Mouse (Mus musculus) midbrain, embryonic 16.5 days (tissue): ENCODE data around the gene Zranb3. TPM values are rescaled to one million over a fixed set of nuclear protein-coding genes. Genes with fewer than 3 reads are reported as not detected.

ENCODE experiments used
- ATAC-seq: fragments of 200-750 bp; cut with Nextera tagmentation; 2 replicates; pipeline ENCODE4 v1.8.0; 2017; ENCODE audit warnings: moderate TSS enrichment
- H3K27ac ChIP-seq: fragments of 300-500 bp; sonication (generic); 2 replicates; pipeline ENCODE4 v1.5.1; 2014; ENCODE audit warnings: mild to moderate bottlenecking, low read length, mixed read lengths
- H3K27me3 ChIP-seq: fragments of 300-500 bp; sonication (generic); 2 replicates; pipeline ENCODE4 v1.6.1; 2014; ENCODE audit warnings: low read depth, low read length, mixed read lengths; ENCODE audit not compliant: control insufficient read depth, insufficient read depth
- H3K36me3 ChIP-seq: fragments of 300-500 bp; sonication (generic); 2 replicates; pipeline ENCODE4 v1.6.1; 2014; ENCODE audit warnings: mild to moderate bottlenecking, low read length, moderate library complexity, mixed read lengths; ENCODE audit not compliant: control insufficient read depth, insufficient read depth
- H3K4me1 ChIP-seq: fragments of 300-500 bp; sonication (generic); 2 replicates; pipeline ENCODE4 v1.6.1; 2014; ENCODE audit warnings: mild to moderate bottlenecking, low read length, mixed read lengths; ENCODE audit not compliant: control insufficient read depth, insufficient read depth
- H3K4me2 ChIP-seq: fragments of 300-500 bp; sonication (generic); 2 replicates; pipeline ENCODE4 v1.6.1; 2014; ENCODE audit warnings: mild to moderate bottlenecking, low read length, mixed read lengths
- H3K4me3 ChIP-seq: fragments of 300-500 bp; sonication (generic); 2 replicates; pipeline ENCODE4 v1.5.1; 2014; ENCODE audit warnings: low read depth, mild to moderate bottlenecking, low read length, moderate library complexity, mixed read lengths
- H3K9ac ChIP-seq: fragments of 300-500 bp; sonication (generic); 2 replicates; pipeline ENCODE4 v1.6.1; 2014; ENCODE audit warnings: low read depth, low read length, mixed read lengths
- H3K9me3 ChIP-seq: fragments of 300-500 bp; sonication (generic); replicated peaks from 2 replicates; pipeline ENCODE4 v1.6.1; 2014; ENCODE audit warnings: mild to moderate bottlenecking, low read length, mixed read lengths; ENCODE audit not compliant: control insufficient read depth, poor library complexity, severe bottlenecking
- WGBS: fragments of 180-500 bp; shearing (Covaris S2); extraction: QIAGEN DNeasy Blood & Tissue Kit; methylation state at CpG from one replicate; pipeline ENCODE4 v1.1.7; 2014; 5-methylcytosine and 5-hydroxymethylcytosine counted together
- polyA plus RNA-seq: library from polyadenylated mRNA; unstranded; fragments of >200 nt; fragmentation: Nextera tagmentation; extraction: Ambion mirVana; gene quantifications from 2 replicates; pipeline ENCODE4 v1.2.1, GENCODE M21; 2015

Gene Zranb3
- polyA plus RNA-seq, 1 experiment from 2014 or later = 3.4 TPM

GRCm38 (mm10) chr1:127948748-127949147 is 154.1 kb downstream of the Zranb3 start:
- Histone ChIP-seq H3K36me3 (peaks cover 3% of the 10 kb centered on the region; the same call in 1 of the 2 replicates), H3K4me2 (no peak overlapping the region), H3K4me1 (no peaks in the 10 kb centered on the region), H3K27me3 (no peaks in the 10 kb centered on the region), H3K4me3 (no peak overlapping the region), H3K9me3 (no peaks in the 10 kb centered on the region; the same call in 1 of the 2 replicates), H3K27ac (no peak overlapping the region), H3K9ac (no peak overlapping the region)
- no peak for ATAC-seq
- WGBS = 96% methylated on average over 5 of the region's 5 CpGs

GRCm38 (mm10) chr1:127946615-127947249 is 156.1 kb downstream of the Zranb3 start:
- H3K9me3 ChIP-seq = no peaks in the 10 kb centered on the region; the same call in 1 of the 2 replicates
- H3K4me2 ChIP-seq = no peak overlapping the region
- WGBS = 91% methylated on average over 5 of the region's 5 CpGs
- no peak overlapping the region for H3K9ac ChIP-seq
- H3K27ac ChIP-seq = no peak overlapping the region
- H3K36me3 ChIP-seq = peaks cover 15% of the 10 kb centered on the region
- ATAC-seq = no peak
- no peaks in the 10 kb centered on the region for H3K4me1 ChIP-seq
- no peaks in the 10 kb centered on the region for H3K27me3 ChIP-seq
- H3K4me3 ChIP-seq = no peak overlapping the region

- H3K36me3 ChIP-seq = peaks cover 16% of the 10 kb centered on the region
- H3K4me3 ChIP-seq = no peak overlapping the region
- H3K4me1 ChIP-seq = no peaks in the 10 kb centered on the region
- no peaks in the 10 kb centered on the region for H3K27me3 ChIP-seq
- no peaks in the 10 kb centered on the region; the same call in 1 of the 2 replicates for H3K9me3 ChIP-seq
- H3K4me2 ChIP-seq = no peak overlapping the region
- no peak for ATAC-seq
- no peak overlapping the region for H3K9ac ChIP-seq
- no peak overlapping the region for H3K27ac ChIP-seq
- WGBS = 85% methylated on average over 3 of the region's 3 CpGs
Observed at GRCm38 (mm10) chr1:127945696-127946575, 156.9 kb downstream of the Zranb3 start.

GRCm38 (mm10) chr1:127943516-127943915 is 159.3 kb downstream of the Zranb3 start:
- Histone ChIP-seq H3K36me3 (peaks cover 34% of the 10 kb centered on the region), H3K27ac (no peak overlapping the region), H3K4me1 (no peaks in the 10 kb centered on the region), H3K4me3 (no peak overlapping the region), H3K27me3 (no peaks in the 10 kb centered on the region), H3K4me2 (no peak overlapping the region), H3K9ac (no peak overlapping the region), H3K9me3 (no peaks in the 10 kb centered on the region; the same call in 1 of the 2 replicates)
- ATAC-seq = no peak
- 89% methylated on average over 6 of the region's 6 CpGs for WGBS

GRCm38 (mm10) chr1:127942231-127942630 is 160.6 kb downstream of the Zranb3 start:
- Histone ChIP-seq H3K9me3 (no peaks in the 10 kb centered on the region), H3K27ac (no peak overlapping the region), H3K4me2 (no peak overlapping the region), H3K4me3 (no peak overlapping the region), H3K9ac (no peak overlapping the region), H3K36me3 (peaks cover 40% of the 10 kb centered on the region), H3K4me1 (no peaks in the 10 kb centered on the region), H3K27me3 (no peaks in the 10 kb centered on the region)
- 96% methylated on average over 10 of the region's 10 CpGs for WGBS
- ATAC-seq = no peak

- Histone ChIP-seq H3K4me2 (no peak overlapping the region), H3K9ac (no peak overlapping the region), H3K27me3 (no peaks in the 10 kb centered on the region), H3K9me3 (no peaks in the 10 kb centered on the region), H3K36me3 (peaks cover 46% of the 10 kb centered on the region), H3K4me1 (no peaks in the 10 kb centered on the region), H3K4me3 (no peak overlapping the region), H3K27ac (no peak overlapping the region)
- 84% methylated on average over 8 of the region's 8 CpGs for WGBS
- no peak for ATAC-seq
Observed at GRCm38 (mm10) chr1:127937277-127937676, 165.6 kb downstream of the Zranb3 start.

GRCm38 (mm10) chr1:127934322-127934721 is 168.5 kb downstream of the Zranb3 start:
- H3K27ac ChIP-seq = no peak overlapping the region
- H3K9ac ChIP-seq = no peak overlapping the region
- ATAC-seq = no peak
- no peaks in the 10 kb centered on the region for H3K4me1 ChIP-seq
- no peak overlapping the region for H3K4me2 ChIP-seq
- no peaks in the 10 kb centered on the region for H3K27me3 ChIP-seq
- peaks cover 44% of the 10 kb centered on the region for H3K36me3 ChIP-seq
- WGBS = 97% methylated on average over 5 of the region's 5 CpGs
- no peak overlapping the region for H3K4me3 ChIP-seq
- no peaks in the 10 kb centered on the region for H3K9me3 ChIP-seq

GRCm38 (mm10) chr1:127933405-127933804 is 169.4 kb downstream of the Zranb3 start:
- no peaks in the 10 kb centered on the region for H3K9me3 ChIP-seq
- H3K4me3 ChIP-seq = no peak overlapping the region
- H3K9ac ChIP-seq = no peak overlapping the region
- H3K4me1 ChIP-seq = no peaks in the 10 kb centered on the region
- ATAC-seq = no peak
- H3K4me2 ChIP-seq = no peak overlapping the region
- H3K36me3 ChIP-seq = peaks cover 34% of the 10 kb centered on the region
- H3K27ac ChIP-seq = no peak overlapping the region
- H3K27me3 ChIP-seq = no peaks in the 10 kb centered on the region
- WGBS = 96% methylated on average over 2 of the region's 2 CpGs

GRCm38 (mm10) chr1:127915802-127916201 is 187.0 kb downstream of the Zranb3 start:
- H3K27ac ChIP-seq = no peak overlapping the region
- H3K4me1 ChIP-seq = no peaks in the 10 kb centered on the region
- no peaks in the 10 kb centered on the region for H3K27me3 ChIP-seq
- WGBS = 76% methylated on average over 1 of the region's 1 CpGs
- H3K9me3 ChIP-seq = no peaks in the 10 kb centered on the region
- no peak overlapping the region for H3K4me3 ChIP-seq
- peaks cover 10% of the 10 kb centered on the region for H3K36me3 ChIP-seq
- no peak overlapping the region for H3K4me2 ChIP-seq
- ATAC-seq = no peak
- no peak overlapping the region for H3K9ac ChIP-seq
